Mouse (Mus musculus) heart, embryonic 15.5 days (tissue): ENCODE data around the gene Ndufaf1. TPM values are rescaled to one million over a fixed set of nuclear protein-coding genes. Genes with fewer than 3 reads are reported as not detected.

Experiments
- ATAC-seq: fragments of 200-750 bp; cut with Nextera tagmentation; replicated peaks from 2 replicates; pipeline ENCODE4 v1.8.0; 2017; ENCODE audit warnings: low read depth, moderate TSS enrichment; ENCODE audit not compliant: insufficient number of reproducible peaks, insufficient read depth, low FRiP score
- H3K27ac ChIP-seq: fragments of 300-500 bp; sonication (generic); 2 replicates; pipeline ENCODE4 v1.5.1; 2015; ENCODE audit warnings: mild to moderate bottlenecking, inconsistent platforms
- H3K27me3 ChIP-seq: fragments of 300-500 bp; sonication (generic); 2 replicates; pipeline ENCODE4 v1.6.1; 2015; ENCODE audit warnings: inconsistent platforms
- H3K36me3 ChIP-seq: fragments of 300-500 bp; sonication (generic); 2 replicates; pipeline ENCODE4 v1.6.1; 2015; ENCODE audit warnings: mild to moderate bottlenecking, inconsistent platforms
- H3K4me1 ChIP-seq: fragments of 300-500 bp; sonication (generic); replicated peaks from 2 replicates; pipeline ENCODE4 v1.6.1; 2015; ENCODE audit warnings: inconsistent platforms
- H3K4me2 ChIP-seq: fragments of 300-500 bp; sonication (generic); 2 replicates; pipeline ENCODE4 v1.6.1; 2015; ENCODE audit warnings: inconsistent platforms, mild to moderate bottlenecking, moderate library complexity
- H3K4me3 ChIP-seq: fragments of 300-500 bp; sonication (generic); 2 replicates; pipeline ENCODE4 v1.5.1; 2015; ENCODE audit warnings: mild to moderate bottlenecking, inconsistent platforms
- H3K9ac ChIP-seq: fragments of 300-500 bp; sonication (generic); 2 replicates; pipeline ENCODE4 v1.6.1; 2015; ENCODE audit warnings: mild to moderate bottlenecking, inconsistent platforms
- H3K9me3 ChIP-seq: fragments of 300-500 bp; sonication (generic); replicated peaks from 2 replicates; pipeline ENCODE4 v1.6.1; 2016; ENCODE audit warnings: inconsistent platforms
- WGBS: fragments of 180-500 bp; shearing (Covaris S2); methylation state at CpG from one replicate; pipeline ENCODE4 v1.1.7; 2015; ENCODE audit warnings: mixed read lengths; 5-methylcytosine and 5-hydroxymethylcytosine counted together
- polyA plus RNA-seq: library from polyadenylated mRNA; unstranded; fragments of >200 nt; fragmentation: Nextera tagmentation; extraction: Ambion mirVana; gene quantifications from 2 replicates; pipeline ENCODE4 v1.2.1, GENCODE M21; 2015

The Ndufaf1 gene
- 49.5 and 58.6 TPM in 2 replicates for polyA plus RNA-seq

- Histone ChIP-seq H3K27ac (peak within 1 kb of the TSS; percentile 65), H3K36me3 (peaks cover 23% of the 10 kb centered on the region), H3K9me3 (no peaks in the 10 kb centered on the region), H3K27me3 (no peaks in the 10 kb centered on the region), H3K9ac (peak within 1 kb of the TSS; percentile 94), H3K4me1 (peaks cover 8% of the 10 kb centered on the region), H3K4me2 (peak within 1 kb of the TSS; percentile 75), H3K4me3 (peak within 1 kb of the TSS; percentile 91)
- under 1% methylated on average over 44 of the region's 44 CpGs for WGBS
- ATAC-seq: peak; percentile 60; the same call in 1 of the 2 replicates
Observed at GRCm38 (mm10) chr2:119662220-119663182, at the start of gene Ndufaf1. Ndufaf1 (minus strand) TSS chr2:119662827.

- no peaks in the 10 kb centered on the region for H3K27me3 ChIP-seq
- no peak overlapping the region for H3K27ac ChIP-seq
- H3K9me3 ChIP-seq: no peaks in the 10 kb centered on the region
- H3K4me1 ChIP-seq: no peaks in the 10 kb centered on the region
- peaks cover 49% of the 10 kb centered on the region for H3K36me3 ChIP-seq
- WGBS: 85% methylated on average over 3 of the region's 3 CpGs
- no peak overlapping the region for H3K4me3 ChIP-seq
- H3K4me2 ChIP-seq: no peak overlapping the region
- no peak for ATAC-seq
- H3K9ac ChIP-seq: no peak overlapping the region
Observed at GRCm38 (mm10) chr2:119710011-119710410, 47.4 kb upstream of the Ndufaf1 start.

GRCm38 (mm10) chr2:119707676-119708075 is 45.0 kb upstream of the Ndufaf1 start:
- WGBS: 91% methylated on average over 3 of the region's 3 CpGs
- no peak for ATAC-seq

GRCm38 (mm10) chr2:119703171-119703570 is 40.5 kb upstream of the Ndufaf1 start:
- peaks cover 19% of the 10 kb centered on the region for H3K36me3 ChIP-seq
- no peak overlapping the region for H3K4me3 ChIP-seq
- H3K27me3 ChIP-seq: no peaks in the 10 kb centered on the region
- H3K27ac ChIP-seq: no peak overlapping the region
- H3K9me3 ChIP-seq: no peaks in the 10 kb centered on the region
- no peak overlapping the region for H3K4me2 ChIP-seq
- no peaks in the 10 kb centered on the region for H3K4me1 ChIP-seq
- no peak for ATAC-seq
- WGBS: 89% methylated on average over 2 of the region's 2 CpGs
- no peak overlapping the region for H3K9ac ChIP-seq

More at GRCm38 (mm10) chr2:119707676-119708075, 45.0 kb upstream of the Ndufaf1 start:
- H3K36me3 ChIP-seq: peaks cover 41% of the 10 kb centered on the region
- no peaks in the 10 kb centered on the region for H3K4me1 ChIP-seq
- no peak overlapping the region for H3K4me2 ChIP-seq
- no peaks in the 10 kb centered on the region for H3K27me3 ChIP-seq
- no peak overlapping the region for H3K4me3 ChIP-seq
- H3K9ac ChIP-seq: no peak overlapping the region
- no peak overlapping the region for H3K27ac ChIP-seq
- H3K9me3 ChIP-seq: no peaks in the 10 kb centered on the region

- WGBS: 93% methylated on average over 3 of the region's 3 CpGs
- Histone ChIP-seq H3K4me1 (no peaks in the 10 kb centered on the region), H3K27ac (no peak overlapping the region), H3K9me3 (no peaks in the 10 kb centered on the region), H3K36me3 (no peaks in the 10 kb centered on the region; the same call in 1 of the 2 replicates), H3K9ac (no peak overlapping the region), H3K4me2 (no peak overlapping the region), H3K27me3 (no peaks in the 10 kb centered on the region), H3K4me3 (no peak overlapping the region)
- ATAC-seq: no peak
Observed at GRCm38 (mm10) chr2:119699962-119700361, 37.3 kb upstream of the Ndufaf1 start.

- WGBS: 81% methylated on average over 2 of the region's 2 CpGs
- Histone ChIP-seq H3K4me3 (no peak overlapping the region), H3K9ac (no peak overlapping the region), H3K9me3 (no peaks in the 10 kb centered on the region), H3K27me3 (no peaks in the 10 kb centered on the region), H3K27ac (no peak overlapping the region), H3K4me2 (no peak overlapping the region), H3K4me1 (no peaks in the 10 kb centered on the region), H3K36me3 (no peaks in the 10 kb centered on the region; the same call in 1 of the 2 replicates)
- no peak for ATAC-seq
Observed at GRCm38 (mm10) chr2:119698472-119698871, 35.8 kb upstream of the Ndufaf1 start.

- Histone ChIP-seq H3K9ac (no peak overlapping the region), H3K4me3 (no peak overlapping the region), H3K4me1 (no peaks in the 10 kb centered on the region), H3K9me3 (no peaks in the 10 kb centered on the region), H3K36me3 (peaks cover 4% of the 10 kb centered on the region; the same call in 1 of the 2 replicates), H3K27me3 (no peaks in the 10 kb centered on the region), H3K4me2 (no peak overlapping the region), H3K27ac (no peak overlapping the region)
- ATAC-seq: no peak
- WGBS: 74% methylated on average over 1 of the region's 1 CpGs
Observed at GRCm38 (mm10) chr2:119696111-119696510, 33.5 kb upstream of the Ndufaf1 start.

- Histone ChIP-seq H3K36me3 (peaks cover 4% of the 10 kb centered on the region; the same call in 1 of the 2 replicates), H3K4me1 (peaks cover 5% of the 10 kb centered on the region; the same call in 1 of the 2 replicates), H3K4me3 (no peak overlapping the region), H3K9ac (no peak overlapping the region), H3K4me2 (no peak overlapping the region), H3K27me3 (no peaks in the 10 kb centered on the region), H3K27ac (no peak overlapping the region), H3K9me3 (no peaks in the 10 kb centered on the region)
- no peak for ATAC-seq
- 83% methylated on average over 2 of the region's 2 CpGs for WGBS
Observed at GRCm38 (mm10) chr2:119694826-119695225, 32.2 kb upstream of the Ndufaf1 start.

- no peak overlapping the region for H3K27ac ChIP-seq
- H3K9ac ChIP-seq: no peak overlapping the region
- no peaks in the 10 kb centered on the region for H3K27me3 ChIP-seq
- H3K4me1 ChIP-seq: peaks cover 5% of the 10 kb centered on the region; the same call in 1 of the 2 replicates
- 81% methylated on average over 9 of the region's 9 CpGs for WGBS
- no peaks in the 10 kb centered on the region for H3K9me3 ChIP-seq
- no peak overlapping the region for H3K4me2 ChIP-seq
- peaks cover 4% of the 10 kb centered on the region; the same call in 1 of the 2 replicates for H3K36me3 ChIP-seq
- H3K4me3 ChIP-seq: no peak overlapping the region
- ATAC-seq: no peak
Observed at GRCm38 (mm10) chr2:119692003-119692701, 29.5 kb upstream of the Ndufaf1 start.

GRCm38 (mm10) chr2:119683706-119684105 is 21.1 kb upstream of the Ndufaf1 start:
- Histone ChIP-seq H3K27me3 (no peaks in the 10 kb centered on the region), H3K4me3 (no peak overlapping the region), H3K4me2 (no peak overlapping the region), H3K9ac (no peak overlapping the region), H3K27ac (no peak overlapping the region), H3K36me3 (peaks cover 6% of the 10 kb centered on the region; the same call in 1 of the 2 replicates), H3K9me3 (no peaks in the 10 kb centered on the region), H3K4me1 (peaks cover 5% of the 10 kb centered on the region)
- 88% methylated on average over 1 of the region's 2 CpGs for WGBS
- no peak for ATAC-seq

- no peaks in the 10 kb centered on the region for H3K27me3 ChIP-seq
- H3K4me2 ChIP-seq: peak overlapping the region; percentile 88
- peak overlapping the region; percentile 79 for H3K4me3 ChIP-seq
- H3K27ac ChIP-seq: peak overlapping the region; percentile 80
- H3K9ac ChIP-seq: peak overlapping the region; percentile 92
- no peaks in the 10 kb centered on the region for H3K9me3 ChIP-seq
- peaks cover 15% of the 10 kb centered on the region for H3K4me1 ChIP-seq
- no peak for ATAC-seq
- WGBS: under 1% methylated on average over 5 of the region's 5 CpGs
- no peaks in the 10 kb centered on the region for H3K36me3 ChIP-seq
Observed at GRCm38 (mm10) chr2:119675831-119676230, 13.2 kb upstream of the Ndufaf1 start.
